Mouse (Mus musculus): ENCODE data around the gene Rab3c. TPM values are rescaled to one million over a fixed set of nuclear protein-coding genes. Genes with fewer than 3 reads are reported as not detected.

The Rab3c gene
- total and polyA plus RNA-seq, 3 experiments, result not detected

DNA sequence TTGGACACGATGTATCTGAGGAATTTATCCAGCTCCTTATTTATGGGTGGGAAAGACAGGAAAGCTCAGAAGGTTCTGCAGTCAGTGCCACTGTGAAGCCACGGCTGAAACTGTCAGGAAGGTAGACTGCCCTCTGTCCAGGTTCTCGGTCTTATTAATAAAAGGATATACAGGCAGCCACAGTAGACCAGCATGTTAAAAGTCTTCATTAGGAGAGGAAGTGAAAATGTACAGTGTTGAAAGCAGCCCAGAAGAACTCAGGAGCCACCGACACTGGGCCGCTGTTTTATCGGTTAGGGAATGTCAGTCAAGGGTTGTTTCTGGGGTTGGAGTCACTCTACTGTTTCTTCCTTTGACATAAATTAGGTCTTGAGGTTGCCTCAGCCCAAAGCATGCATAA, 245.9 kb downstream of the Rab3c start:
- dilution Hi-C loops (cut with MboI; ENCODE audit: extremely low pct_ligation_motif_present, extremely low pct_unique_long_range_greater_than_20kb, low sequenced_read_pairs) (no loop called here), in situ Hi-C loops (cut with MboI; ENCODE audit: low pct_ligation_motif_present, low pct_unique_long_range_greater_than_20kb, low sequenced_read_pairs) (no loop called here)
- no peak for DNase-seq (ENCODE audit: extremely low read depth)
- Histone ChIP-seq H3K4me3 (replicated peaks in 1 of 3; ENCODE audit: low read depth in 2 of 3, low read length in 2 of 3, poor library complexity in 1 of 3) (no peak overlapping the region), H3K27ac (ENCODE audit: insufficient read depth, low read depth) (no peak overlapping the region), H3K9me3 (replicated peaks; ENCODE audit: low read length) (peaks cover 25% of the 10 kb centered on the region), H3K36me3 (replicated peaks in 1 of 2; ENCODE audit: control insufficient read depth in 1 of 2, insufficient read depth in 1 of 2, low read length in 1 of 2) (no peaks in the 10 kb centered on the region), H3K79me2 (replicated peaks; ENCODE audit: control insufficient read depth, extremely low read depth, insufficient read depth, poor library complexity, severe bottlenecking) (no peaks in the 10 kb centered on the region), H3K27me3 (replicated peaks) (no peaks in the 10 kb centered on the region), H3K4me1 (ENCODE audit: control insufficient read depth in 1 of 2, insufficient read depth in 2 of 2) (no peaks in the 10 kb centered on the region), H3K4me2 (ENCODE audit: insufficient read depth, low read depth, poor library complexity, severe bottlenecking) (no peak overlapping the region), H3K9ac (ENCODE audit: insufficient read depth, low read depth) (no peak overlapping the region)
- TF ChIP-seq EP300 (IDR thresholded peaks at IDR 0.05; ENCODE audit: low read length) (no peak), MEF2A (IDR thresholded peaks at IDR 0.05; ENCODE audit: borderline replicate concordance, low read depth, low read length) (no peak), SMC3 (IDR thresholded peaks at IDR 0.05; ENCODE audit: low read depth, low read length) (no peak)

DNA sequence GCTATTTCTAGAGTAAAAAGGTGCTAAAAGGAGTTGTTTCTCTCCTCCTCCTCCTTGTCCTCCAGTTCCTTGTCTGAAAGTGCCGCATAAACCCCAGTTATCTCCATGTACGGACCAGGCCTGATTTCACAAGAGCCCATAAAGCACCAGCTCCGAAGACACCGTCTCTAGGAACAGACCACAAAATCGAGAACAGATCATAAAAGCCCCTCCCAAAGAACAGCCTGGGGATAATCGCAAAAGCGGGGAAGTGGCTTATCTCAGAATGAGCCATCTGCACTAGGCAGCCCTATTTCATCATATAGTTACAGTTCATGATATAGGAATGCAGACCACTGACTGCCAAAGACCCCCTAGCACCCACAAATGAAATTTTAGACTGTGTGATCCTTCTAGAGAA, 246.8 kb downstream of the Rab3c start:
- no peak overlapping the region for H3K4me2 ChIP-seq (ENCODE audit: insufficient read depth, low read depth, poor library complexity, severe bottlenecking)
- H3K27ac ChIP-seq (ENCODE audit: insufficient read depth, low read depth), result no peak overlapping the region
- H3K4me1 ChIP-seq (ENCODE audit: control insufficient read depth in 1 of 2, insufficient read depth in 2 of 2), result no peaks in the 10 kb centered on the region
- no peak for DNase-seq (ENCODE audit: extremely low read depth)
- H3K27me3 ChIP-seq (replicated peaks), result no peaks in the 10 kb centered on the region
- no peaks in the 10 kb centered on the region for H3K36me3 ChIP-seq (replicated peaks in 1 of 2; ENCODE audit: control insufficient read depth in 1 of 2, insufficient read depth in 1 of 2, low read length in 1 of 2)
- in situ Hi-C loops (cut with MboI; ENCODE audit: low pct_ligation_motif_present, low pct_unique_long_range_greater_than_20kb, low sequenced_read_pairs), result no loop called here
- dilution Hi-C loops (cut with MboI; ENCODE audit: extremely low pct_ligation_motif_present, extremely low pct_unique_long_range_greater_than_20kb, low sequenced_read_pairs), result no loop called here
- H3K9me3 ChIP-seq (replicated peaks; ENCODE audit: low read length), result peaks cover 28% of the 10 kb centered on the region
- no peaks in the 10 kb centered on the region for H3K79me2 ChIP-seq (replicated peaks; ENCODE audit: control insufficient read depth, extremely low read depth, insufficient read depth, poor library complexity, severe bottlenecking)
- TF ChIP-seq JUND (conservative IDR thresholded peaks at IDR 0.05; ENCODE audit: low read depth, low read length) (no peak), KAT2A (IDR thresholded peaks at IDR 0.05; ENCODE audit: insufficient replicate concordance, low read length) (no peak), TCF12 (IDR thresholded peaks at IDR 0.05; ENCODE audit: low read depth, low read length) (no peak), UBTF (IDR thresholded peaks at IDR 0.05; ENCODE audit: low read depth, low read length) (no peak), ETS1 (conservative IDR thresholded peaks at IDR 0.05; ENCODE audit: low read depth, low read length) (no peak), GABPA (IDR thresholded peaks at IDR 0.05; ENCODE audit: insufficient replicate concordance, low read depth, low read length) (no peak), SMC3 (IDR thresholded peaks at IDR 0.05; ENCODE audit: low read depth, low read length) (no peak), CHD1 (IDR thresholded peaks at IDR 0.05; ENCODE audit: low read depth, low read length) (no peak), POLR2A (IDR thresholded peaks at IDR 0.05; ENCODE audit: low read depth, low read length) (no peak), NRF1 (IDR thresholded peaks at IDR 0.05; ENCODE audit: low read depth, low read length) (no peak), SIN3A (IDR thresholded peaks at IDR 0.05; ENCODE audit: low read length) (no peak)
- H3K9ac ChIP-seq (ENCODE audit: insufficient read depth, low read depth), result no peak overlapping the region
- no peak overlapping the region for H3K4me3 ChIP-seq (replicated peaks in 1 of 3; ENCODE audit: low read depth in 2 of 3, low read length in 2 of 3, poor library complexity in 1 of 3)

DNA sequence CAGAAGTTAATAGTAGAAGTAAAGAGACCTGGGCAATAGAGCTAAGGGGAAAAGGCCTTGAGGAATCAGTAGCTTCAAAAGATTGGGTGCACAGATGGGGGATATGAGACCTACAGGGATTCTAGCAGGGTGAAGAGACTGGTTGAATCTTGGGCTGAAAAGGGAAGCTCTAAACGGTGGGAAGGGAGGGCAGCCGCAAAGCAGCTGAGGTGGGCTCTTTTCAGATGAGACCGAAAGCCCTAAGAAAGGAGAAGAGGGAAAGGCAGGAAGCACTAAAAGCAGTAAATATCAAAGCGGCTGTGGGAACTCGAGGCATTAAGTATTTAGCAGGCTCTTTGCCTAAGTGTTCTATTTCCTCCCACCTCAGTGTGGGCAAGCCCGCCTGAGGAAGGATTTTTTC, 248.9 kb downstream of the Rab3c start:
- H3K4me2 ChIP-seq (ENCODE audit: insufficient read depth, low read depth, poor library complexity, severe bottlenecking), result no peak overlapping the region
- dilution Hi-C loops (cut with MboI; ENCODE audit: extremely low pct_ligation_motif_present, extremely low pct_unique_long_range_greater_than_20kb, low sequenced_read_pairs) (no loop called here), in situ Hi-C loops (cut with MboI; ENCODE audit: low pct_ligation_motif_present, low pct_unique_long_range_greater_than_20kb, low sequenced_read_pairs) (no loop called here)
- H3K4me1 ChIP-seq (ENCODE audit: control insufficient read depth in 1 of 2, insufficient read depth in 2 of 2), result no peaks in the 10 kb centered on the region
- H3K9me3 ChIP-seq (replicated peaks; ENCODE audit: low read length), result peaks cover 27% of the 10 kb centered on the region
- H3K27me3 ChIP-seq (replicated peaks), result no peaks in the 10 kb centered on the region
- no peak overlapping the region for H3K9ac ChIP-seq (ENCODE audit: insufficient read depth, low read depth)
- H3K79me2 ChIP-seq (replicated peaks; ENCODE audit: control insufficient read depth, extremely low read depth, insufficient read depth, poor library complexity, severe bottlenecking), result no peaks in the 10 kb centered on the region
- H3K4me3 ChIP-seq (replicated peaks in 1 of 3; ENCODE audit: low read depth in 2 of 3, low read length in 2 of 3, poor library complexity in 1 of 3), result no peak overlapping the region
- no peak overlapping the region for H3K27ac ChIP-seq (ENCODE audit: insufficient read depth, low read depth)
- TF ChIP-seq MYC (IDR thresholded peaks at IDR 0.05; ENCODE audit: low read depth, low read length) (no peak), CTCF (conservative IDR thresholded peaks at IDR 0.05 in 1 of 2, IDR thresholded peaks at IDR 0.05 in 1 of 2; ENCODE audit: low read depth in 2 of 2, low read length in 2 of 2) (no peak), ETS1 (conservative IDR thresholded peaks at IDR 0.05; ENCODE audit: low read depth, low read length) (no peak), USF1 (IDR thresholded peaks at IDR 0.05; ENCODE audit: low read depth, low read length) (no peak), PAX5 (IDR thresholded peaks at IDR 0.05; ENCODE audit: low read length) (no peak), ZNF384 (IDR thresholded peaks at IDR 0.05; ENCODE audit: low read depth, low read length) (no peak), NELFE (IDR thresholded peaks at IDR 0.05; ENCODE audit: low read depth, low read length) (no peak), TCF12 (IDR thresholded peaks at IDR 0.05; ENCODE audit: low read depth, low read length) (no peak), MAFK (IDR thresholded peaks at IDR 0.05; ENCODE audit: insufficient replicate concordance, low read length) (no peak), ZKSCAN1 (IDR thresholded peaks at IDR 0.05; ENCODE audit: borderline replicate concordance, low read depth, low read length) (no peak), POLR2A (IDR thresholded peaks at IDR 0.05; ENCODE audit: low read depth, low read length) (no peak), MXI1 (IDR thresholded peaks at IDR 0.05; ENCODE audit: low read depth, low read length) (no peak), MAZ (IDR thresholded peaks at IDR 0.05; ENCODE audit: low read depth, low read length) (no peak), USF2 (conservative IDR thresholded peaks at IDR 0.05; ENCODE audit: low read depth, low read length) (no peak), E2F4 (IDR thresholded peaks at IDR 0.05; ENCODE audit: insufficient replicate concordance, low read depth, low read length) (no peak), MEF2A (IDR thresholded peaks at IDR 0.05; ENCODE audit: borderline replicate concordance, low read depth, low read length) (no peak), JUND (conservative IDR thresholded peaks at IDR 0.05; ENCODE audit: low read depth, low read length) (no peak), CHD2 (IDR thresholded peaks at IDR 0.05; ENCODE audit: low read length) (no peak), TBP (conservative IDR thresholded peaks at IDR 0.05; ENCODE audit: low read depth, low read length) (no peak)
- no peaks in the 10 kb centered on the region for H3K36me3 ChIP-seq (replicated peaks in 1 of 2; ENCODE audit: control insufficient read depth in 1 of 2, insufficient read depth in 1 of 2, low read length in 1 of 2)
- DNase-seq (ENCODE audit: extremely low read depth), result no peak
